Mouse (Mus musculus): ENCODE data around the gene Suv39h1. TPM values are rescaled to one million over a fixed set of nuclear protein-coding genes. Genes with fewer than 3 reads are reported as not detected.

Gene Suv39h1
- 7.6 and 8.4 TPM in 2 replicates for polyA plus RNA-seq (2012; rRNA removed)

DNA sequence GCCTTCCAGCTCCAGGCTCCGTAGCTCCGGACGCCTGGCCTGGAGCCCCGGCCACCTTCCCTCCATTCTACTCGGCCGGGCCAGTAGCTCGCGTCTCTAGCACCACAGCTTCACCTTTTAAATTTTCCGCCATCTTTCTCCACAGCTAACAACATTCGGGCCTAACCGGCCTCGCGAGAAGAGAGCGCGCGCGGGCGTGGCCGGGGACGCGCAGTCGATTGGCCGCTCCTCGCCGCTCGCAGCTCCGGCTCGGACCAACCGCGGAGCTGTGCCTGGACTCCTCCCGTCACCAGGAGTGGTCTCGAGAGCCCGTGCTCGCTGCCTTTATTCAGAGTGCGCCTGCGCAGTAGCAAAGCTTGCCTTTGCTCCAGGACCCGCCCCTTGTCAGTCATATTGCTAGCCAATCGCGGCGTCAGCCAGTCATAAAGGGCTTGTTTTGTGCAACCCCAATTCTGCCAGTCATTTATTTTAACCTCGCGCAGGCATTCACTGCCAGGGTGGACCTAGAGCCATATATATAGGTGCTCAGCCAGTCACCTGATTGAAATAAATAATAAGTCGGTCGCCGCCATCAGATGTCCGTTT, at the start of gene Suv39h1:
Gene Suv39h1 (minus strand): TSS at position 331 of the 585 bp plus-strand sequence.
- DNase-seq: peak; percentile 98
- peaks cover 3% of the 10 kb centered on the region; the same call in 1 of the 2 replicates for H3K4me1 ChIP-seq (ENCODE audit: control insufficient read depth, insufficient read depth, low read length)
- H3K27me3 ChIP-seq (replicated peaks; ENCODE audit: control insufficient read depth, insufficient read depth, low read length): no peaks in the 10 kb centered on the region
- H3K4me3 ChIP-seq (ENCODE audit: insufficient read depth, low read depth, low read length): peak within 1 kb of the TSS; percentile 68
- TF ChIP-seq CTCF (conservative IDR thresholded peaks at IDR 0.05; ENCODE audit: insufficient read depth, insufficient read length, low read depth, low read length) (no peak), POLR2A (IDR thresholded peaks at IDR 0.05; ENCODE audit: low read depth, low read length) (peak; percentile 12)
- under 1% methylated on average over 45 of the region's 46 CpGs for WGBS
- H3K27ac ChIP-seq (ENCODE audit: insufficient read depth, low read depth, low read length): peak within 1 kb of the TSS; percentile 53
- H3K36me3 ChIP-seq (ENCODE audit: control insufficient read depth, insufficient read depth, low read length): no peaks in the 10 kb centered on the region

DNA sequence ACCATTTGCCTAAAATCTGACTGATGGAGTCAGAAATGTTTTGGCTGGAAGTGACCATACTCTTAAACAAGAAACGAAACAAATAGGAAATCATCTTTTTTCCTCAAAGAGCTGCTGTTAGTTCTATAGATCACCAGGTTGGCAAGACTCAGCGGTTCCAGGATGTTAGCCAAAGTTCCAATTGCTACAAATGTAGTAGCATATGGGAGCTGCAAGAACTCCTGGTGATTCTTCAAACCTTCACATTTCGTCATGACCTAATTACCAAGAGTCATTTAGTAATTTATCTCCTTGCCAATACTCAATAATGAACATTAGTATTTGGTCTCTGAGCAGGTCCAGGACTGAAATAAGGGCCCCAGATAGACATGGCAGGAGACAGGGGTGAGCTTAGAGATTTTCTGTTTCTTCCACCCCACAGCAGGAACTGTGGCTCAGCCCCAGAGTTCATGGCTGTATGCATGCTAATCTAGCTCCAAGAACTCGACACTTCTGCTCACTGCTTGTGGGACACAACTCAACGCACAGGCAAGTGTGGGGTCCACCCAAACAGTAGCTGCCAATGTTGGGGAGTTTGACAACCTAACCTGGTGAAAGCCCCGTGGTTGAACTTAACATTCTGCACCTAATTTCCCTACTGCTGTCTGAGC, 49.4 kb upstream of the Suv39h1 start:
- no peak overlapping the region for H3K4me3 ChIP-seq (ENCODE audit: insufficient read depth, low read depth, low read length)
- H3K4me1 ChIP-seq (ENCODE audit: control insufficient read depth, insufficient read depth, low read length): no peaks in the 10 kb centered on the region
- H3K27me3 ChIP-seq (replicated peaks; ENCODE audit: control insufficient read depth, insufficient read depth, low read length): no peaks in the 10 kb centered on the region
- no peak for DNase-seq
- no peak overlapping the region for H3K27ac ChIP-seq (ENCODE audit: insufficient read depth, low read depth, low read length)
- H3K36me3 ChIP-seq (ENCODE audit: control insufficient read depth, insufficient read depth, low read length): no peaks in the 10 kb centered on the region
- no peak for TF ChIP-seq CTCF (conservative IDR thresholded peaks at IDR 0.05; ENCODE audit: insufficient read depth, insufficient read length, low read depth, low read length)
- TF ChIP-seq POLR2A (IDR thresholded peaks at IDR 0.05; ENCODE audit: low read depth, low read length): no peak
- 91% methylated on average over 6 of the region's 6 CpGs for WGBS

DNA sequence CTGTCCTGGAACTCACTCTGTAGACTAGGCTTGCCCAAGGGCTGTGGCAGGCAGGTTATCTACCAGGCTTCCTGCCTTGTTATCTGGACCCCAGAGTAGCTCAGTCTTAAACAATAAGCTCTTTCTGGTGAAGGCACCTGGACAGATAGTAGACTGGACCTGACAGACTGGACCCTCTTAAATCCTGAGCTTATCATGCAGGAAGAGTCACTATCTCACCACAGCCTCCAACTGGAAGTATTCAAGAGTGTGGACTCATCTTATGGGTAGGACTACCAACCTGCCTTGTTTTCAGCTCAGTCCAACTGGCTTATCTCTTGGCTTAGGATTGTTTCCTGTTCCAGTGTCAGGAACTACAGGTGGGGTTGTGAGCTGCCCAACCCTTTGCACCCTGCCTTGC, 42.7 kb upstream of the Suv39h1 start:
- no peak for DNase-seq
- Histone ChIP-seq H3K27me3 (replicated peaks; ENCODE audit: control insufficient read depth, insufficient read depth, low read length) (no peaks in the 10 kb centered on the region), H3K4me1 (ENCODE audit: control insufficient read depth, insufficient read depth, low read length) (no peaks in the 10 kb centered on the region), H3K4me3 (ENCODE audit: insufficient read depth, low read depth, low read length) (no peak overlapping the region), H3K27ac (ENCODE audit: insufficient read depth, low read depth, low read length) (no peak overlapping the region), H3K36me3 (ENCODE audit: control insufficient read depth, insufficient read depth, low read length) (no peaks in the 10 kb centered on the region)
- no peak for TF ChIP-seq CTCF (conservative IDR thresholded peaks at IDR 0.05; ENCODE audit: insufficient read depth, insufficient read length, low read depth, low read length)
- TF ChIP-seq POLR2A (IDR thresholded peaks at IDR 0.05; ENCODE audit: low read depth, low read length): no peak

DNA sequence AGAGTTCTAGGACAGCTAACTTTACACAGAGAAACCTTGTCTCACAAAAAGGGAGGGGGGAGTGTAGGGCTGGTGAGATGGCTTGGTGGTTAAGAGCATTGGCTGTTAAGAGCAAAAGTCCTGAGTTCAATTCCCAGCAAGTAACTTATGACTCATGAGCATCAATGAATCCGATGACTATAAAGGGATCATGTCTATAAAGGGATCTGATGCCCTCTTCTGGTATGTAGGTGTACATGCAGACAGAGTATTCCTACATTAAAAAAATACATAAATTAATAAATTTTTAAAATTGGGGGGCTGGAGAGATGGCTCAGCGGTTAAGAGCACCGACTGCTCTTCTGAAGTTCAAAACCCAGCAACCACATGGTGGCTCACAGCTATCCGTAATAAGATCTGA, 40.7 kb upstream of the Suv39h1 start:
- H3K36me3 ChIP-seq (ENCODE audit: control insufficient read depth, insufficient read depth, low read length): no peaks in the 10 kb centered on the region
- H3K4me1 ChIP-seq (ENCODE audit: control insufficient read depth, insufficient read depth, low read length): no peaks in the 10 kb centered on the region
- no peak overlapping the region for H3K4me3 ChIP-seq (ENCODE audit: insufficient read depth, low read depth, low read length)
- TF ChIP-seq POLR2A (IDR thresholded peaks at IDR 0.05; ENCODE audit: low read depth, low read length): no peak
- no peak for TF ChIP-seq CTCF (conservative IDR thresholded peaks at IDR 0.05; ENCODE audit: insufficient read depth, insufficient read length, low read depth, low read length)
- no peak for DNase-seq
- 47% methylated on average over 4 of the region's 4 CpGs for WGBS
- no peak overlapping the region for H3K27ac ChIP-seq (ENCODE audit: insufficient read depth, low read depth, low read length)
- no peaks in the 10 kb centered on the region for H3K27me3 ChIP-seq (replicated peaks; ENCODE audit: control insufficient read depth, insufficient read depth, low read length)

DNA sequence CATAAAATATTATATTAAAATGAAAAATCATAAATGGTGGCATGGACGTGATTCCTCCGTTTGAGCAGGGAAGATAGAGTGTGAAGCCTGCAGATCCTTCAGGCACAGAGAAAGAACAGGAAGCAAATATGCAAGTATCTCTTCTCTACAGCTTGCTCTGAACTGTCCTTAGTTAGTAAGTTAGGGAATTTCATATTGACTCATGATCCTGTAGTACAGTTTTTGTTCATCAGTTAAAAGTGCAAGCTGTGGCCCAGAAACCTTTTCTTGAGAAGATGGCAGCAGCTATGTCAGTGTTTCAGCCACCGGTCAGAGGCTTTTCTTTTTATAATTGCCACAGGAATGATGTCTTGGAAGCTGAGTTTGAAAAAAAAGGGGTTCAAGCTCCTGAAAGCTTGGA, 30.5 kb upstream of the Suv39h1 start:
- Histone ChIP-seq H3K27me3 (replicated peaks; ENCODE audit: control insufficient read depth, insufficient read depth, low read length) (no peaks in the 10 kb centered on the region), H3K4me3 (ENCODE audit: insufficient read depth, low read depth, low read length) (no peak overlapping the region), H3K4me1 (ENCODE audit: control insufficient read depth, insufficient read depth, low read length) (no peaks in the 10 kb centered on the region), H3K36me3 (ENCODE audit: control insufficient read depth, insufficient read depth, low read length) (no peaks in the 10 kb centered on the region), H3K27ac (ENCODE audit: insufficient read depth, low read depth, low read length) (no peak overlapping the region)
- no peak for DNase-seq
- TF ChIP-seq POLR2A (IDR thresholded peaks at IDR 0.05; ENCODE audit: low read depth, low read length) (no peak), CTCF (conservative IDR thresholded peaks at IDR 0.05; ENCODE audit: insufficient read depth, insufficient read length, low read depth, low read length) (no peak)
- WGBS: 95% methylated on average over 3 of the region's 3 CpGs

DNA sequence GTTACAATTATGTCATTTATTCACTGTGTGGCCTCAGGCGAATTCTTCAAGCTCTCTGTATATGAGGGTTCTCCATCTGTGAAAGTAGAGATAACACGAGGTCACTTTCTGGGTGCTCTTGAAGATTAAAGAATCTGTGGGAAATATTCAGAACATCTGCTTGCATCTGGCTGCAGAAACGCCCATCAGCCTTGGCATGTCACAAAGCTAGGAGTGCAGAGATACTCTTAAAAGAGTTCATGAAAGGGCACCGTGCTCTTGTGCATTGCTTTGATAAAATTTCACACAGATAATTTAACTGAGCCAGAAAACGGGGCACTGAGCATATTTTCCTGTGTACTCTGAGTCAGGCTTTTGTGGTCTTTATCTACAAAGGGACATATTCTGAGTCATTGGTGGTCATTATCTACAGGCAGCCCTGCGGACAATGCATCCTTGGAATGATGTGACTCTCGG, 27.7 kb upstream of the Suv39h1 start:
- WGBS: 62% methylated on average over 7 of the region's 7 CpGs
- H3K27me3 ChIP-seq (replicated peaks; ENCODE audit: control insufficient read depth, insufficient read depth, low read length): no peaks in the 10 kb centered on the region
- H3K4me3 ChIP-seq (ENCODE audit: insufficient read depth, low read depth, low read length): no peak overlapping the region
- no peak for DNase-seq
- peaks cover 2% of the 10 kb centered on the region; the same call in 1 of the 2 replicates for H3K4me1 ChIP-seq (ENCODE audit: control insufficient read depth, insufficient read depth, low read length)
- H3K36me3 ChIP-seq (ENCODE audit: control insufficient read depth, insufficient read depth, low read length): no peaks in the 10 kb centered on the region
- TF ChIP-seq CTCF (conservative IDR thresholded peaks at IDR 0.05; ENCODE audit: insufficient read depth, insufficient read length, low read depth, low read length) (no peak), POLR2A (IDR thresholded peaks at IDR 0.05; ENCODE audit: low read depth, low read length) (no peak)
- H3K27ac ChIP-seq (ENCODE audit: insufficient read depth, low read depth, low read length): no peak overlapping the region

DNA sequence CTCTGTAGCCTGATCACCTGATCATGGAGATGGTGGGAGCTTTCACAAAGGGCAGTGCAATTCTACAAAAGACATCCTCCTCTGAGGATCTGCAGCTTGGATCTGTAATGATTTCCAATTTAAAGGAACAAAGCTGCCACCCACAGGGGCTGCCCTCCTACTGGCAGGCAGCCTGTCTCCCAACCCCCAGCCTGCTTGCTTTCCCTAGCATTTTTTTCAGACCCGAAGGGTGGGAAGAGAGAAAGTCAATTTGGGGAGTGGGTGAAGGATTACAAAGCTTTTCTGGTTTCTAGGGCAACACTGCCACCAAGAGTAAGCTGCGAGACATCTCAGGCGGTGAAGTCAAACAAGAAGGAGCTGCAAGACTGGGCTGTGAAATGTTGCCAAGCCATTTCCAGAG, 26.5 kb upstream of the Suv39h1 start:
- 12% methylated on average over 3 of the region's 3 CpGs for WGBS
- H3K27me3 ChIP-seq (replicated peaks; ENCODE audit: control insufficient read depth, insufficient read depth, low read length): no peaks in the 10 kb centered on the region
- H3K4me3 ChIP-seq (ENCODE audit: insufficient read depth, low read depth, low read length): no peak overlapping the region
- H3K36me3 ChIP-seq (ENCODE audit: control insufficient read depth, insufficient read depth, low read length): no peaks in the 10 kb centered on the region
- H3K27ac ChIP-seq (ENCODE audit: insufficient read depth, low read depth, low read length): no peak overlapping the region
- DNase-seq: no peak
- peaks cover 3% of the 10 kb centered on the region; the same call in 1 of the 2 replicates for H3K4me1 ChIP-seq (ENCODE audit: control insufficient read depth, insufficient read depth, low read length)
- no peak for TF ChIP-seq POLR2A (IDR thresholded peaks at IDR 0.05; ENCODE audit: low read depth, low read length)
- TF ChIP-seq CTCF (conservative IDR thresholded peaks at IDR 0.05; ENCODE audit: insufficient read depth, insufficient read length, low read depth, low read length): no peak; the same call in 1 of the 2 replicates
